Mouse (Mus musculus): ENCODE measurements around the gene Borcs5. TPM values are rescaled to one million over a fixed set of nuclear protein-coding genes. Genes with fewer than 3 reads are reported as not detected.
A peak's percentile ranks its signal among the peaks of the same experiment; 100 is the strongest.
"Not testable (repeated sequence)": the region's sequence is repeated elsewhere in the genome, so short reads cannot be mapped to it uniquely, and the experiment has no call there.

Gene Borcs5
- polyA plus RNA-seq, 1 experiment from 2014 or later: 18.2 TPM

- no peaks in the 10 kb centered on the region for H3K36me3 ChIP-seq (ENCODE audit: control insufficient read depth, insufficient read depth, low read length)
- peak; percentile 89 for ATAC-seq (ENCODE audit: low FRiP score, low TSS enrichment)
- no peaks in the 10 kb centered on the region for H3K4me1 ChIP-seq (ENCODE audit: control insufficient read depth, insufficient read depth, low read length)
- H3K9me3 ChIP-seq (ENCODE audit: control insufficient read depth, low read length): no peaks in the 10 kb centered on the region
- H3K4me3 ChIP-seq (ENCODE audit: low read length): no peak overlapping the region
- H3K27ac ChIP-seq (ENCODE audit: low read depth, low read length): no peak overlapping the region
- 21% methylated on average over 9 of the region's 9 CpGs for WGBS
- H3K9ac ChIP-seq (ENCODE audit: low read depth, low read length): no peak overlapping the region
- H3K27me3 ChIP-seq (ENCODE audit: control insufficient read depth, insufficient read depth, low read length): no peaks in the 10 kb centered on the region
- H3K4me2 ChIP-seq (replicated peaks; ENCODE audit: low read depth, low read length): peak overlapping the region; percentile 15; the same call in 1 of the 2 replicates
Measured at GRCm38 (mm10) chr6:134659108-134659958, 20.0 kb downstream of the Borcs5 start.

GRCm38 (mm10) chr6:134660714-134661406, 21.6 kb downstream of the Borcs5 start:
- Histone ChIP-seq H3K4me1 (ENCODE audit: control insufficient read depth, insufficient read depth, low read length) (no peaks in the 10 kb centered on the region), H3K9ac (ENCODE audit: low read depth, low read length) (no peak overlapping the region), H3K36me3 (ENCODE audit: control insufficient read depth, insufficient read depth, low read length) (no peaks in the 10 kb centered on the region), H3K9me3 (ENCODE audit: control insufficient read depth, low read length) (no peaks in the 10 kb centered on the region), H3K27ac (ENCODE audit: low read depth, low read length) (no peak overlapping the region), H3K4me2 (replicated peaks; ENCODE audit: low read depth, low read length) (no peak overlapping the region), H3K4me3 (ENCODE audit: low read length) (no peak overlapping the region), H3K27me3 (ENCODE audit: control insufficient read depth, insufficient read depth, low read length) (no peaks in the 10 kb centered on the region)
- no peak for ATAC-seq (ENCODE audit: low FRiP score, low TSS enrichment)
- 84% methylated on average over 8 of the region's 8 CpGs for WGBS

- no peak for ATAC-seq (ENCODE audit: low FRiP score, low TSS enrichment)
- no peak overlapping the region for H3K9ac ChIP-seq (ENCODE audit: low read depth, low read length)
- 0 out of 2 replicates have a peak, but pooled peaks cover 6% of the 10 kb centered on the region for H3K4me1 ChIP-seq (ENCODE audit: control insufficient read depth, insufficient read depth, low read length)
- no peaks in the 10 kb centered on the region for H3K27me3 ChIP-seq (ENCODE audit: control insufficient read depth, insufficient read depth, low read length)
- no peak overlapping the region for H3K27ac ChIP-seq (ENCODE audit: low read depth, low read length)
- H3K36me3 ChIP-seq (ENCODE audit: control insufficient read depth, insufficient read depth, low read length): no peaks in the 10 kb centered on the region
- no peak overlapping the region for H3K4me3 ChIP-seq (ENCODE audit: low read length)
- no peaks in the 10 kb centered on the region for H3K9me3 ChIP-seq (ENCODE audit: control insufficient read depth, low read length)
- H3K4me2 ChIP-seq (replicated peaks; ENCODE audit: low read depth, low read length): no peak overlapping the region
- 68% methylated on average over 5 of the region's 5 CpGs for WGBS
Measured at GRCm38 (mm10) chr6:134664573-134664972, 25.3 kb downstream of the Borcs5 start.

- H3K9me3 ChIP-seq (ENCODE audit: control insufficient read depth, low read length): no peaks in the 10 kb centered on the region
- no peak overlapping the region for H3K4me2 ChIP-seq (replicated peaks; ENCODE audit: low read depth, low read length)
- no peaks in the 10 kb centered on the region for H3K27me3 ChIP-seq (ENCODE audit: control insufficient read depth, insufficient read depth, low read length)
- 75% methylated on average over 9 of the region's 9 CpGs for WGBS
- H3K4me1 ChIP-seq (ENCODE audit: control insufficient read depth, insufficient read depth, low read length): 0 out of 2 replicates have a peak, but pooled peaks cover 6% of the 10 kb centered on the region
- no peak overlapping the region for H3K27ac ChIP-seq (ENCODE audit: low read depth, low read length)
- no peaks in the 10 kb centered on the region for H3K36me3 ChIP-seq (ENCODE audit: control insufficient read depth, insufficient read depth, low read length)
- H3K4me3 ChIP-seq (ENCODE audit: low read length): no peak overlapping the region
- ATAC-seq (ENCODE audit: low FRiP score, low TSS enrichment): no peak
- H3K9ac ChIP-seq (ENCODE audit: low read depth, low read length): no peak overlapping the region
Measured at GRCm38 (mm10) chr6:134665817-134666216, 26.5 kb downstream of the Borcs5 start.

GRCm38 (mm10) chr6:134668519-134668918, 29.2 kb downstream of the Borcs5 start:
- WGBS: 49% methylated on average over 2 of the region's 2 CpGs
- Histone ChIP-seq H3K9me3 (ENCODE audit: control insufficient read depth, low read length) (no peaks in the 10 kb centered on the region), H3K4me2 (replicated peaks; ENCODE audit: low read depth, low read length) (no peak overlapping the region), H3K9ac (ENCODE audit: low read depth, low read length) (no peak overlapping the region), H3K4me3 (ENCODE audit: low read length) (no peak overlapping the region), H3K4me1 (ENCODE audit: control insufficient read depth, insufficient read depth, low read length) (0 out of 2 replicates have a peak, but pooled peaks cover 6% of the 10 kb centered on the region), H3K27ac (ENCODE audit: low read depth, low read length) (no peak overlapping the region), H3K27me3 (ENCODE audit: control insufficient read depth, insufficient read depth, low read length) (no peaks in the 10 kb centered on the region), H3K36me3 (ENCODE audit: control insufficient read depth, insufficient read depth, low read length) (no peaks in the 10 kb centered on the region)
- no peak for ATAC-seq (ENCODE audit: low FRiP score, low TSS enrichment)

GRCm38 (mm10) chr6:134669179-134669865, 30.0 kb downstream of the Borcs5 start:
- H3K36me3 ChIP-seq (ENCODE audit: control insufficient read depth, insufficient read depth, low read length): no peaks in the 10 kb centered on the region
- no peak overlapping the region for H3K4me3 ChIP-seq (ENCODE audit: low read length)
- no peak for ATAC-seq (ENCODE audit: low FRiP score, low TSS enrichment)
- 78% methylated on average over 6 of the region's 6 CpGs for WGBS
- no peaks in the 10 kb centered on the region for H3K9me3 ChIP-seq (ENCODE audit: control insufficient read depth, low read length)
- no peaks in the 10 kb centered on the region for H3K27me3 ChIP-seq (ENCODE audit: control insufficient read depth, insufficient read depth, low read length)
- no peak overlapping the region for H3K9ac ChIP-seq (ENCODE audit: low read depth, low read length)
- H3K4me2 ChIP-seq (replicated peaks; ENCODE audit: low read depth, low read length): no peak overlapping the region
- H3K27ac ChIP-seq (ENCODE audit: low read depth, low read length): no peak overlapping the region
- 0 out of 2 replicates have a peak, but pooled peaks cover 6% of the 10 kb centered on the region for H3K4me1 ChIP-seq (ENCODE audit: control insufficient read depth, insufficient read depth, low read length)

GRCm38 (mm10) chr6:134670881-134671411, 31.6 kb downstream of the Borcs5 start:
- H3K4me3 ChIP-seq (ENCODE audit: low read length): no peak overlapping the region
- H3K4me1 ChIP-seq (ENCODE audit: control insufficient read depth, insufficient read depth, low read length): 0 out of 2 replicates have a peak, but pooled peaks cover 9% of the 10 kb centered on the region
- H3K9me3 ChIP-seq (ENCODE audit: control insufficient read depth, low read length): no peaks in the 10 kb centered on the region
- no peak overlapping the region for H3K9ac ChIP-seq (ENCODE audit: low read depth, low read length)
- WGBS: 55% methylated on average over 4 of the region's 4 CpGs
- H3K27me3 ChIP-seq (ENCODE audit: control insufficient read depth, insufficient read depth, low read length): no peaks in the 10 kb centered on the region
- no peak overlapping the region for H3K4me2 ChIP-seq (replicated peaks; ENCODE audit: low read depth, low read length)
- no peaks in the 10 kb centered on the region for H3K36me3 ChIP-seq (ENCODE audit: control insufficient read depth, insufficient read depth, low read length)
- no peak for ATAC-seq (ENCODE audit: low FRiP score, low TSS enrichment)
- no peak overlapping the region for H3K27ac ChIP-seq (ENCODE audit: low read depth, low read length)

GRCm38 (mm10) chr6:134673712-134674111, 34.4 kb downstream of the Borcs5 start:
- ATAC-seq (ENCODE audit: low FRiP score, low TSS enrichment); H3K27ac ChIP-seq (ENCODE audit: low read depth, low read length); H3K4me3 ChIP-seq (ENCODE audit: low read length); H3K27me3 ChIP-seq (ENCODE audit: control insufficient read depth, insufficient read depth, low read length); H3K36me3 ChIP-seq (ENCODE audit: control insufficient read depth, insufficient read depth, low read length); H3K4me1 ChIP-seq (ENCODE audit: control insufficient read depth, insufficient read depth, low read length); H3K4me2 ChIP-seq (replicated peaks; ENCODE audit: low read depth, low read length); H3K9me3 ChIP-seq (ENCODE audit: control insufficient read depth, low read length); H3K9ac ChIP-seq (ENCODE audit: low read depth, low read length): not testable (repeated sequence)
- WGBS: 92% methylated on average over 8 of the region's 8 CpGs

Data from kidney, embryonic 14.5 days (tissue).